Mouse (Mus musculus) pancreas, adult 10 weeks (tissue): ENCODE data around the gene Cd160. TPM values are rescaled to one million over a fixed set of nuclear protein-coding genes. Genes with fewer than 3 reads are reported as not detected.

Experiments used
- polyA plus RNA-seq: library from polyadenylated mRNA; stranded (reverse); fragments of 350-450 nt; fragmentation: Illumina TruSeq; extraction: RNeasy Lipid Tissue Mini Kit (QIAGEN cat#74804); gene quantifications from one replicate; pipeline ENCODE4 v1.2.3, GENCODE M21; 2015; ENCODE audit warnings: low read depth, low replicate concordance; ENCODE audit not compliant: insufficient read depth

The Cd160 gene
- polyA plus RNA-seq: not detected

GRCm38 (mm10) chr3:96828984-96829383 is at the start of gene Cd160, which contains the start of gene Pdzk1:
Cd160 (minus strand) TSS chr3:96829351.
Pdzk1 (plus strand) TSS chr3:96829284.

Other genes with a start within 250 kb of the Cd160 start
- 15.7 TPM for gene Polr3gl, start 235.2 kb downstream of the Cd160 start, polyA plus RNA-seq
- gene Ankrd34a, start 232.7 kb downstream of the Cd160 start, polyA plus RNA-seq: not detected
- gene Lix1l, start 228.2 kb downstream of the Cd160 start, polyA plus RNA-seq: 7.0 TPM
- 9.3 TPM for gene Rbm8a, start 199.4 kb downstream of the Cd160 start, polyA plus RNA-seq
- 13.1 TPM for gene Pex11b, start 194.0 kb downstream of the Cd160 start, polyA plus RNA-seq
- not detected for gene Gm42957, start 193.9 kb downstream of the Cd160 start, polyA plus RNA-seq
- 3.6 TPM for gene Itga10, start 183.8 kb downstream of the Cd160 start, polyA plus RNA-seq
- 0.31 TPM for gene Ankrd35, start 159.2 kb downstream of the Cd160 start, polyA plus RNA-seq
- gene Pias3, start 133.0 kb downstream of the Cd160 start, polyA plus RNA-seq: 12.7 TPM
- gene Nudt17, start 120.8 kb downstream of the Cd160 start, polyA plus RNA-seq: 2.9 TPM
- 6.0 TPM for gene Polr3c, start 101.7 kb downstream of the Cd160 start, polyA plus RNA-seq
- 5.8 TPM for gene Rnf115, start 101.7 kb downstream of the Cd160 start, polyA plus RNA-seq
- not detected for gene Pdzk1, start 67 bp downstream of the Cd160 start, polyA plus RNA-seq
- gene Gja5, start 75.3 kb upstream of the Cd160 start, polyA plus RNA-seq: 3.8 TPM
- 4.3 TPM for gene Gpr89, start 76.0 kb upstream of the Cd160 start, polyA plus RNA-seq
- gene Gja8, start 96.7 kb upstream of the Cd160 start, polyA plus RNA-seq: not detected